Mouse (Mus musculus) E14TG2a.4 (cell line): Measurements from ENCODE around the gene Itgb3.
A peak's percentile ranks its signal among the peaks of the same experiment; 100 is the strongest.
"Not testable (repeated sequence)": the region's sequence is repeated elsewhere in the genome, so short reads cannot be mapped to it uniquely, and the experiment has no call there.

Experiments used
- H3K27me3 ChIP-seq: 2 replicates; pipeline ENCODE4 v1.6.1; 2014; ENCODE audit warnings: low read length, control low read depth; ENCODE audit not compliant: insufficient read depth
- H3K36me3 ChIP-seq: 2 replicates; pipeline ENCODE4 v1.6.1; 2014; ENCODE audit warnings: low read length, control low read depth; ENCODE audit not compliant: insufficient read depth
- H3K4me1 ChIP-seq: replicated peaks from 2 replicates; pipeline ENCODE4 v1.6.1; 2014; ENCODE audit warnings: low read depth, low read length, control low read depth
- H3K4me3 ChIP-seq: replicated peaks from 2 replicates; pipeline ENCODE4 v1.5.1; 2014; ENCODE audit warnings: mild to moderate bottlenecking, low read length
- H3K9me3 ChIP-seq: 2 replicates; pipeline ENCODE4 v1.6.1; 2014; ENCODE audit warnings: low read length, control low read depth
- CTCF ChIP-seq: conservative IDR thresholded peaks from 2 replicates; pipeline ENCODE4 v1.5.1; 2014; ENCODE audit warnings: low read length
- NANOG ChIP-seq: IDR thresholded peaks from 2 replicates; pipeline ENCODE4 v1.6.1; 2014; ENCODE audit warnings: borderline replicate concordance, low read length, mixed read lengths
- POU5F1 ChIP-seq: IDR thresholded peaks from 2 replicates; pipeline ENCODE4 v1.6.1; 2014; ENCODE audit warnings: low read length, borderline replicate concordance

Itgb3 gene

DNA sequence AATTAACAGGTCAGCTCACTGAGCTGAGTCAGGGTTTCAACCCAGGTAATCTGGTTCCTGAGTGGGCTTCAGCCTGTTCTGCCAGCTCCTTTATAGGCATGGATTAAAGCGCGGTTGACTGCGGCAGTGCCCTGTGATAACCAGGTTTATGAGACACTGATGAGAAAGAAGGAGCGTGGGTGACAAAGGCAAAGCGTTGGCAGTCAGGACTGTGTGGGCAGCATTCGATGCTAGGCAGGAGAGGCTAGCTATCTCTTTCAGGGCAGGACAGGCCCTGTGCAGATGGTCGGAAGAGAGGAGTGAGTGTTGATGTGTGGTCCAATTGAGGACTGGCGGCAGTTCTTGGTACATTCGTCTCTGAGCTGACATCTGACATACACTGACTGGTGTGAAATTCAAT lies 40.1 kb upstream of the Itgb3 start:
- no peak overlapping the region for H3K4me3 ChIP-seq
- TF ChIP-seq CTCF: no peak
- no peak for TF ChIP-seq POU5F1
- no peak for TF ChIP-seq NANOG

DNA sequence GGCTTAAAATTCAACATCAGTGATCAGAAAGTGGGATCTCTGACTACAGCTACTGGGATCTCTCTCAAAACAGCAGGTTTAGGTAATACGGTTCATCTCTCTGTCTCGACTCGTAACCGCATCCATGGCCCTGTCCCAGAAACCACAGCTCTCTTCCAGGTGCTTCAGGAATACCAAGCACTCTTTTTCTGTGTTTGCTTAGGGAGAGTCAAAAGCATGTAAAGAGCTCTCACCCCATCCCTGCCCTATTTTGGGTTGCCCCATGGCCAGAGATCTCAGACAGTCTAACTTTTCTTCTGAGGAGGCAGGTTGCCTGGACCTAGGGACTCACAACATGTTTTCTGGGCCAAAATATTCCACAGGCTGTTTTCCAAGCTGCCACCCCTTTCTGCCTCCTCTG lies 39.5 kb upstream of the Itgb3 start:
- TF ChIP-seq CTCF (no peak), POU5F1 (no peak), NANOG (no peak)

More for the DNA sequence above, 40.1 kb upstream of the Itgb3 start:
- Histone ChIP-seq H3K9me3 (peaks cover 7% of the 10 kb centered on the region), H3K4me1 (peaks cover 11% of the 10 kb centered on the region; the same call in 1 of the 2 replicates), H3K36me3 (no peaks in the 10 kb centered on the region), H3K27me3 (peaks cover 28% of the 10 kb centered on the region)

DNA sequence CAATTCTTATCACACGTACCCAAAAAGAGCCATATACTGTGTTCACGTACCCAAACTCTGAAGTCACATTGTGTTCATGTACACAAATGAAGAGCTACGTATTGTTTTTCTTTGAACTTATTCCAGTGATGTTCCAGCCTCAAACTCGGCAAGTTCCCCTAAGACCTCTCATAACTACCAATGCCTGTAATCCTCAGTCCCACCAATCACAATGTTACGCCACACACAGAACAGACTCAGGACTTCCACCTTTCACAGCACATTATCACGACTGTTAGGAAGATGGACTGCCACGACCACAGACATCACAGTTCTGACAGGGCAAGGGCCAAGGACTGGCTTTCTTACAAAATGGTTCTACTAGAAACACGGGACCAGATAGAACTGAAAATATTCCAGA lies 37.3 kb upstream of the Itgb3 start:
- Histone ChIP-seq H3K4me1 (peaks cover 11% of the 10 kb centered on the region; the same call in 1 of the 2 replicates), H3K27me3 (peaks cover 39% of the 10 kb centered on the region)
- H3K36me3 ChIP-seq, H3K9me3 ChIP-seq, H3K4me3 ChIP-seq: not testable (repeated sequence)

More for the DNA sequence above, 39.5 kb upstream of the Itgb3 start:
- Histone ChIP-seq H3K36me3 (no peaks in the 10 kb centered on the region), H3K27me3 (peaks cover 34% of the 10 kb centered on the region), H3K4me1 (peaks cover 11% of the 10 kb centered on the region; the same call in 1 of the 2 replicates), H3K4me3 (no peak overlapping the region), H3K9me3 (peaks cover 7% of the 10 kb centered on the region)

- not testable (repeated sequence) for H3K36me3 ChIP-seq, H3K9me3 ChIP-seq
- H3K4me3 ChIP-seq: peak overlapping the region; percentile 73
- H3K4me1 ChIP-seq: peaks cover 11% of the 10 kb centered on the region; the same call in 1 of the 2 replicates
- H3K27me3 ChIP-seq: peaks cover 39% of the 10 kb centered on the region
Measured at GRCm38 (mm10) chr11:104571373-104571772, 36.4 kb upstream of the Itgb3 start.

DNA sequence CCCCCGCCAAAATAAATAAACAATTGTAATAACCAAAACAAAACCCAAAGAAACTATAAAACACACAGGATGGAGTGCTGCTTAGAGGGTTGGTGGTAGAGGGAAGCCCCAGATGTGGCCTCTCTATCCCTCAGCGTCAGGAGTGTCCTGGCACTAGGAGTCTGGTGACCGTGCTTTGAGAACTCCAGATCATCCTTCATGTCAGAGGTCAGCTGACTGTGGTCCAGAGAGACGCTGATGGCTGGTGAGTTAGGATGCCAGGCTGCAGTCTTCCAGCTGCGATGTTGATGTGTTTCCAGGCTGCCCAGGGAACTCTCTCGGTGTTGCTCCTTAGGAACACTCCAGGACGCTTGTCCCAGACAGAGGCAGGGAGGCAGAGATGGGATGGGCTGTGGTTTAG lies 35.7 kb upstream of the Itgb3 start:
- TF ChIP-seq NANOG (no peak), POU5F1 (no peak), CTCF (no peak)
- peaks cover 11% of the 10 kb centered on the region; the same call in 1 of the 2 replicates for H3K4me1 ChIP-seq
- H3K27me3 ChIP-seq: peaks cover 39% of the 10 kb centered on the region
- H3K4me3 ChIP-seq: no peak overlapping the region
- peaks cover 7% of the 10 kb centered on the region for H3K9me3 ChIP-seq
- no peaks in the 10 kb centered on the region for H3K36me3 ChIP-seq

DNA sequence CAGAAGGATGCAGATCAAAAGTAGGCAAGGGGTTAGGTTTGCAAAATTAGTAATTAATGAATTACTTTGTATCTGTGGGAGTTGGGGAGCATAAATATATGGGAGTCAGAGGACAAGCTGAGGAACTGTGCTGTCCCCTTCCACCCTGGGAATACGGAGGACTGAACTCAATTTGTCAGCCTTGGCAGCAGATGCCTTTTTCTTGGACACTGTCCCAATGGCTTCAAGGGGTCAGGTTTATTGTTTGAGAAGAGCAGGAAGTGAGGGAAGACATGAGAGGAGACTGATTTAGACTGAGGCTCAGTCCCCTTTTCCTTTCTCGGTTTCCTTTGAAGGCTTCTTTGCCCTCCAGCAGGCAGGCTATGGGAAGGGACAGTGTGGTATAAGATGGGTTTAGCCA lies 35.2 kb upstream of the Itgb3 start:
- Histone ChIP-seq H3K27me3 (peaks cover 42% of the 10 kb centered on the region), H3K36me3 (no peaks in the 10 kb centered on the region), H3K4me3 (no peak overlapping the region), H3K9me3 (peaks cover 7% of the 10 kb centered on the region), H3K4me1 (peaks cover 11% of the 10 kb centered on the region; the same call in 1 of the 2 replicates)
- TF ChIP-seq CTCF (no peak), POU5F1 (no peak), NANOG (no peak)

DNA sequence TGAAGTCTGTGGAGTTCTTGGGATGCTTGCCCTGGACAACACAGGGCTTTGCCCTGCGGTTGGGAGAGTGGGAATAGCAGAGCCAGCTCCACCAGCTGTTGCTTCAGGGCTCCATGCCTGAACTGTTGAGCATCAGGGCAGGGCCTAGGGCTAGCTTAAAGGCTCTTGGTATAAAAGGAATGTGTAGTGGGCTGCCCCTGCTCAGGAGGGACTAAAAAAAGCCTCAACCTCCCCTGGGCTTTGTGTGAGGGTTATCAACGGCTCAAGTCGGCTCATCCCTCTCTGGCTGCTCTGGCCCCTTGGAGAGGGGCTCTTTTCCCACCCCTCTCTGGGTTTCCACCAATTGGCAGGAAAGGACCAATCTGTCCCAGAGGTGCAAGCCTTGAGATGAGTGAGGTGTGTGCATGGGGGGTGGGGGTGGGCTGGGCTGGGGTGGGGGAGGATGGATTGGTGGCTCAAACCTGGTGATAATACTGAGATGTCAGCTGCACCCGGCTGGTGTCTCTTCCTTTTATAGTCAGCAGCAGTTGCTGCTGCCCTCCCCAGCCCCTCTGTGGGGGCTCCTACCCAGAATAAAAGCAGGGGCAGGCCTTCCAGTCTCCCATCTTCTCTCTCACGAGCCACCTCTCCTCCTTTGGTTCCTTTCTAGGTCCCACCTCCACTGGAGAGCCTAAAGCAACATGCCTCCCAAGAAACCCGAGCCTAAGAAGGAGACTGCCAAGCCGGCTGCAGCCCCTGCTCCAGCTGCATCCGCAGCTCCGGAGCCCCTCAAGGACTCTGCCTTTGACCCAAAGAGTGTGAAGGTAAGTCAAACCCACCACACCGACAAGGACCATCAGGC lies 30.8 kb upstream of the Itgb3 start:
- no peak for TF ChIP-seq NANOG
- TF ChIP-seq CTCF: no peak
- no peak for TF ChIP-seq POU5F1

DNA sequence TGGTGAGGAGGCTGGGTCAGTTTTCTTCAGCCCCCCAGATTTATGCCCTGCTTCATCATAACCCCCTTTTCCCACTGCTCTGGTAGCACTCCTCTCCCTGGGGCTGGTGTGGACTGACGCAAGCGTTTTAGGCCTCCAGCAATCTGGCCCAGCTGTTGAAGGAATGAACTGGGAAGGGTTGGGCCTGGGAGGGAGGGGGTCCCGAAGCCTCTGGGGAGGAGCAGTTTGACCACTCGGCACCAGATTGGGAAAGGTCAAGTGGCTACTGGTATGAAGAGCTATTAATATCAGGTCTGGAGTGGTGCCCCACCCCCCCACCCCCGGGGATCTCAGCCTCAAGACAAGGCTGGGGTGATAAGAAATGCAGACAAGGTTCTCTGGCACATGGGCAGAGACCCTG lies 29.7 kb upstream of the Itgb3 start:
- TF ChIP-seq NANOG: no peak
- TF ChIP-seq CTCF: no peak
- TF ChIP-seq POU5F1: no peak
- H3K27me3 ChIP-seq: peaks cover 31% of the 10 kb centered on the region
- H3K36me3 ChIP-seq: no peaks in the 10 kb centered on the region
- no peak overlapping the region for H3K4me3 ChIP-seq
- H3K4me1 ChIP-seq: peaks cover 21% of the 10 kb centered on the region
- no peaks in the 10 kb centered on the region for H3K9me3 ChIP-seq

More for the DNA sequence above, 30.8 kb upstream of the Itgb3 start:
- no peaks in the 10 kb centered on the region for H3K36me3 ChIP-seq
- H3K9me3 ChIP-seq: no peaks in the 10 kb centered on the region
- H3K4me1 ChIP-seq: peaks cover 16% of the 10 kb centered on the region
- H3K27me3 ChIP-seq: peaks cover 39% of the 10 kb centered on the region
- no peak overlapping the region for H3K4me3 ChIP-seq

- no peaks in the 10 kb centered on the region for H3K9me3 ChIP-seq
- peaks cover 31% of the 10 kb centered on the region for H3K4me1 ChIP-seq
- H3K36me3 ChIP-seq: no peaks in the 10 kb centered on the region
- no peak overlapping the region for H3K4me3 ChIP-seq
- H3K27me3 ChIP-seq: peaks cover 36% of the 10 kb centered on the region
- no peak for TF ChIP-seq POU5F1
- no peak for TF ChIP-seq NANOG
- no peak for TF ChIP-seq CTCF
Measured at GRCm38 (mm10) chr11:104579084-104579483, 28.7 kb upstream of the Itgb3 start.
